Mouse (Mus musculus) frontal cortex, adult 2 months (tissue): ENCODE measurements at regions not wholly inside any gene's neighbourhood (a gene's known extent, or its start where the extent isn't known, plus 50 kb on each side); places are given as distances from the start of the nearest gene placed in this dataset.
A peak's percentile ranks its signal among the peaks of the same experiment; 100 is the strongest.

Source experiments
- DNase-seq, 2 experiments: peaks; one replicate each; pipeline ENCODE4 v3.0.0; 2022; ENCODE audit warnings: low spot score in 1 of 2; ENCODE audit errors: extremely low spot score in 1 of 2

GRCm38 (mm10) chr1:142403602-142404001 lies 1236.9 kb upstream of the B3galt2 start:
- DNase-seq, result no peak

DNA sequence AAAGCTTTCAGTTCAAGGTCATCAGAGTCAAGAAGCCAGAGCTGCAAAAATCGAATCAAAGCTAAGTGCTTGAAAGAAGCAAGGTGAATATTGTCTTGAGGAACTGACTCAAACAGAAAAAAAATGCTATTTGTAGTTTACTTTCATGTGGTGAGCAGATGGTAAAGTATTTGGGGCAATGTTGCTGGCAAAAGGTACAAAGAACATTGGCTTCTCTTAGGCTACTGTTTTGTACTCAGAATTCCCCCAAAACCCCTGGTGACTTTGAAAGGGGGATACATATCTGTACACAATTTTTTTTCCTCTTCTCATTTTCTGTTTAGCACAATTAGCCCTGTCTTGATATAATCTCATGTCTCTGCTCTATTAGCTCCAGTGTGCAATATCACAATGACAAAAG lies 1217.8 kb upstream of the B3galt2 start:
- DNase-seq, result no peak

- no peak for DNase-seq
Observed at GRCm38 (mm10) chr1:142433300-142433699, 1207.2 kb upstream of the B3galt2 start.

- peak; percentile 5 to 60 for DNase-seq
Observed at GRCm38 (mm10) chr1:142441592-142441991, 1198.9 kb upstream of the B3galt2 start.

- no peak for DNase-seq
Observed at GRCm38 (mm10) chr1:142468235-142468634, 1172.2 kb upstream of the B3galt2 start.

DNA sequence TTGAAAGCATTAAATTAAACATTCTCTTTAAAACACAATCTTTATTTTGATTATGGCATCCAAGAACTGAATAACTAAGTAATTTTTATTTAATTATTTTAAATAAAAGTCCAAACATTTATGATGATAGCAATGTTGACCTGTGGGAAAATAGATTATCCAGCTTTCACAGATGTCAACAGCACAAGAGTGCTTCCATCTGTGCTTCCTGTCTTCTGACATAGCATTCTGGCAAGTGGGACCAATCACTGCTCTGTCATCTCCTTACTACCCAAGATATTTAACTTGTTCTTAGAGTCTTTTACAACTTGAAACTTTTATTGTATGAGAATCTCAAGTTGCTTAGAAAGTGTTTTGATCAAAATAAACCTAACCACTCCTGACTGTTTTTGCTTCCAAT lies 1170.3 kb upstream of the B3galt2 start:
- no peak for DNase-seq
